Mouse (Mus musculus): ENCODE data around the gene Abca3.
A peak's percentile ranks its signal among the peaks of the same experiment; 100 is the strongest.

Gene Abca3

DNA sequence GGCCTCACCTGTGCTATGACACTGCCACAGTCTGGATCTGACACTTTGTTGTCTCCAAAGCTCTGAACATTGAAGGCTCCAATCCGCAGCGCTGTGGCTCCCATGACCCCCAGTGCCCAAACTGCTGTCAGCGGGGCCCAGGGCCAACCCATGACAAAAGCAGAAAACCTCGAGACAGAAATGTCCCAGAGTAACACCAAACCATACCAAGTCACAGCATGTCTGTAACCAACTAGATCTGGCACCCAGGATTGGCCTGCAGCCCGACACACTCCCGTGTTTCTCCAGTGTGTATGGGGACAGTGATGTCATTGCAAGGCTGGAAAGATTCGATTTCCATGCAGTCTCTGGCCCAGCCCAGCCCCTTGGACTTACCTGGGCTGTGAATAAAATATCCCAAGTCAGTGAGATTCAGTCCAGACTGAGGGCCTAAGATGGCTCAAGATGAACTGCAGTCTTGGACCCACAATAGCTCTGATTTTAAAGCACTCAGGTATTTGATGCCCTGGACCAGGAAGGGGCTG lies 90.9 kb downstream of the Abca3 start, which contains the start of gene Dnase1l2:
Gene Dnase1l2 (minus strand): TSS at position 474 of the 524 bp plus-strand sequence.
- no peak for DNase-seq

DNA sequence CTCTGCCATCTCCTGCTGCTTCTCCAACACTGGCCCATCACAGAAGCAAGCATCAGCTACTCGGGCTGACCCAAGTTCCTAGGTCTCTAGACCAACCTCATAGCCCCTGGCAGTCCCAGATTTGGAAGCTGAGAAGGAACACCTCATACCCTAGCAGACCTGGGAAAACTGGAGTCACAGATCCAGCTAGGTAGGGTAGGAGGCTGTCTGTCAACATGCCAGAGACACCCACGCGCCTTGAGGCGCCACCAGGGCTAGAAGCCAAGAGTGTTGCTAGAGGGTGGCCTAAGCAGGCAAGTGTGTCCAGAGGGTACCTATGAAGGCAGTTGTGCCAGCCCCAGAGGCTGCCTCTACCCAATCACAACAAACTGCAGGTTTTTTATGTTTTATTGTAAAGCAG lies 91.7 kb downstream of the Abca3 start:
- DNase-seq: peak; percentile 85

DNA sequence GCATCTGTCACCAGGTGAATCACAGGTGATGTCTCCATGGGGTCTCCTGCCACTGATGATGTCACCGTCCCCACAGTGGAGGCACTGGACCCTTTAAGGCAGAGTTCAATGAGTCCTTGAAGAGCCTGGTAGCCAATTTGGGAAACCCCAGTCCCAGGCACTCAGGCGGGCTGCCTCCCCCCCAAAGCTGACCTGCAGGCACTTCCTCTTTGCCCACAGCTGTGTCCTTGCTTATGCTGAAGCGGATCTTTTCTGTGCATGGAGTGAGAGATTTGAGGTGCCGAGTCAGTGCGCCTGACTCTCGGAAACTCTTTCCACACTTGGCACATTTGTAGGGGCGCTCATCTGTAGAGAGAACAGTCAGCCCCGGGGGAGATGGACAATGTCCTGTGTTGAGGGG lies 94.8 kb downstream of the Abca3 start:
- DNase-seq: no peak

DNA sequence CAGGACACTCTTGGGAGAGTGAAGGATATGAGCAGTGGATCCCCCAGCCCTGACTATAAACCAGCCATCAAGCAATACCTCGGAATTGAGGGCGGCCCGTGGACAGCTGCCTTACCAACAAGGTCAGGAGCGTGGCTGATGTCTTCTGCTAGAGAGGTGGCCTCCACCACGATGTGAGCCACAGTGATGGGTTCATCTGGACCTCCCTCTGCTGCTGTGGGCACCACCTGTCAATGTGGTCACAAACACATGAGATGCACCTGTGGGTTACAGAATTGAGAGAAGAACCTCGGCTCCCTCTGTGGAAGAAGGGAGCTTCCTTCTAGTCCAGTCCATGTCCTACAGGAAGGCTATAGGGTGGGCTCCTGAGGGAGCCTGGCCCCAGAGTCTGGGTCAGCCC lies 97.8 kb downstream of the Abca3 start:
- DNase-seq: no peak

DNA sequence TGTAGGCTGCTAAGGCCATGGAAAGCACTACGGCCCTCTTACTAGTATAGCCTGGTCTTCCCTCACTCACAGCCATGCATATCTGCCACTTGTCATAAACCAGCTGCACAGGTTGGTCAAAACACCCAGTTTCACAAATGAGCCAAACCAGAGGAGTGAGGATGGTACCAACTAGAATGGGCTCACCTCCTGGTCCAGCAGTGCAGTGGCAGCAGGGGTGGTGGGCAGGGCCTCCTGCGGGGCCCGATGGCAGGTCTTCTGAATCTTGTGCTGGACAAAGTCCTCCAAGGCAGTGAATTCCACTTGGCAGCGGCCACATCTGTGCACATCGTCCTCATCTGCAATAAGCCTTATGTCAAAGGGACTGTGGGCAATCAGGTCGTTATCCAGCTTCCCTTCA lies 99.5 kb downstream of the Abca3 start:
- DNase-seq: no peak

GRCm38 (mm10) chr17:24453372-24453771 lies 101.6 kb downstream of the Abca3 start:
- no peak for DNase-seq

DNA sequence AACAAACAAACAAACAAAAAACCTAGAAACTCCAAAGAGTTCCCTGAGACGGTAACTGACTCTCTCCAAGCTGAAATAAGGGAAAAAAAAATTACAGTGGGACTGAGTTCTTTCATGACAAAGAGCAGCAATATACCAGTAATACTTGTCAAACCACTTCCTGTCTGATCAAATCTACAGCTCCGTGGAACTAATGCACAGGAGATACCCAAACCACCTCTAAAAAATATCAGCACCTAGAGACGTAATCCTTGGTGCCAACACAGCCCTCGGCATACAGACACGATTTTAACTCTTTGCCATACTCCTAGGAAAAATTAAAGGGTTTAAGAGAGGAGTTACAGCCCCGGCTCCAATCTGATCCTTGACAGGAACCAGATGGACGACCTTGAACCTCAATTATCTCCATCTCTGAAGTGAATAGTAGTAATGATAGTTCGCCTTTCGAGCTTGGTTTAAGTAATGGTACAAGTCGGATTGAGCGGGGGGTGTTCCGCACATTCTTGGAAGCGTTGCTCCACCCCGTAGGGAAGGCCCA lies 102.5 kb downstream of the Abca3 start:
- DNase-seq: no peak

DNA sequence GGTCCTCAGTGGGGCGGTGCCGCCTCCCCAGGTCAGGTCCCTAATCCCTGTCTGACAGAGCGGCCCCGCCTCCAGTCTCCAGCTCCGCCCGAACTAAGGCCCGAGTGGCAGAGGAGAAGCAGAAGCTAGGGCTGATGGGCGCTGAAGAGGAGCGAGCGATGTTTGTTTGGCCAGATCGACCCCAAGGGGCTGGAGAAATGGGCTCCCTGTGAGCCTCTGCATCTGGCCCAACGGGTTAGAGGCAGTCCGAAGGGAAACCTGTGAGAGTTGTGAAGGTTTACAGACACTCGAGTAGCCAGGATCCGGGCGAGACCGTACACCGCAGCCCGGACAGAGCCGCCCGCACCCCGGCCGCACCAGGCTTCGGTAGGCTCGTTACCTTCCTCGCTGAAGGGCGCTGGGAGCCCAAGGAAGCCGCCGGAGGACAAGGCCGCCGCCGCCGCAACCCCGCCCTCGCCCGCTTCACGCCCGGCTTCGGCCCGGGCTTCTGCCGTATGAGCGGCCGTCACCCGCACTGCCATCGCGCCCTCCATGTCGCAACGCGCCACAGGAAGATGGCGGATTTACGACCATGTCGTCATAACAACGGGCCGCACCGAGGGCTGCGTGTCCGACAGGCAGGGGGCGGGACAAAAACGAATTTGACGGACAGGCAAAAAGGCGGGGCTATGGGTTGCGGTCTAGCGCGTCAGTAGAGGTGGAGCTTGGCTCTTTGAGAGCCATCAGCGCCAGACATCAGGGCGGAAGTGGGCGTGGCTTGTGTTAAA lies 103.2 kb downstream of the Abca3 start:
- DNase-seq: peak; percentile 99

DNA sequence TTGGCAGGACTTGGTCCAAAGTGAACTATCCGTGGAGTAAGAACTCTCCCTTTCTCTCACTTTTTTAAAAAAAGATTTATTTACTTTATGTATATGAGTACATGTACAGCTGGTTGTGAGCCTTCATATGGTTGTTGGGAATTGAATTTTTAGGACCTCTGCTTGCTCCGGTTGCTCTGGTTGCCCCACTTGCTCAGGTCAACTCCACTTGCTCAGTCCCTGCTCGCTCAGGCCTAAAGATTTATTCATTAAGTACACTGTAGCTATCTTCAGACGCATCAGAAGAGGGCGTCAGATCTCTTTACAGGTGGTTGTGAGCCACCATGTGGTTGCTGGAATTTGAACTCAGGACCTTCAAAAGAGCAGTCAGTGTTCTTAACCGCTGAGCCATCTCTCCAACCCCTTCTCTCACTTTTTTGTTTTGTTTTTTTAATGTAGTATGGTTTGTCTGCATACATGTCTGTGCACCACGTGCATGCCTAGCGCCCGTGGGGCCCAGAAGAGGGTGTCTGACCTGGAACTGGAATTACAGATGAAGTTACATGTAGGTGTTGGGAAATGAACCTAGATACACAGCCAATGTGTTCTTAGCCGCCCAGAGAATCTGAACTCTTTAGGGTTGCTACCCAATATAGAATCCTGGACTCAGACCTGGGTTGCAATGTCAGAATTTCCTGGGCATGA lies 103.9 kb downstream of the Abca3 start:
- DNase-seq: peak; percentile 62
